Mouse (Mus musculus) small intestine, adult 2 months (tissue): ENCODE measurements at regions not wholly inside any gene's neighbourhood (a gene's known extent, or its start where the extent isn't known, plus 50 kb on each side); places are given as distances from the start of the nearest gene placed in this dataset.

Source experiments
- H3K27ac ChIP-seq: fragments of 200-500 bp; 2 replicates; pipeline ENCODE4 v1.5.1; 2012; ENCODE audit warnings: low read depth, low read length, control low read depth, inconsistent platforms; ENCODE audit not compliant: insufficient read depth
- H3K27me3 ChIP-seq: fragments of 200-500 bp; 2 replicates; pipeline ENCODE4 v1.6.1; 2012; ENCODE audit warnings: mild to moderate bottlenecking, moderate library complexity, low read length, inconsistent platforms; ENCODE audit not compliant: control insufficient read depth, insufficient read depth
- H3K36me3 ChIP-seq: fragments of 200-500 bp; 2 replicates; pipeline ENCODE4 v1.6.1; 2012; ENCODE audit warnings: mild to moderate bottlenecking, low read length, control low read depth, inconsistent platforms; ENCODE audit not compliant: control insufficient read depth, insufficient read depth
- H3K4me1 ChIP-seq: fragments of 200-500 bp; 2 replicates; pipeline ENCODE4 v1.6.1; 2012; ENCODE audit warnings: low read length, inconsistent platforms, mixed read lengths; ENCODE audit not compliant: control insufficient read depth, insufficient read depth, insufficient read length
- H3K4me3 ChIP-seq: fragments of 200-500 bp; 2 replicates; pipeline ENCODE4 v1.5.1; 2012; ENCODE audit warnings: low read depth, mild to moderate bottlenecking, control low read depth, inconsistent platforms, low read length, moderate library complexity
- CTCF ChIP-seq: fragments of 200-500 bp; IDR thresholded peaks from 2 replicates; pipeline ENCODE4 v1.5.1; 2012; ENCODE audit warnings: low read depth, mild to moderate bottlenecking, control low read depth, inconsistent platforms, low read length, moderate library complexity, mixed read lengths; ENCODE audit not compliant: insufficient replicate concordance, insufficient read length; ENCODE audit errors: extremely low read depth
- POLR2A ChIP-seq: fragments of 200-500 bp; IDR thresholded peaks from 2 replicates; pipeline ENCODE4 v1.6.1; 2012; ENCODE audit warnings: low read depth, mild to moderate bottlenecking, control low read depth, inconsistent platforms, low read length, moderate library complexity
- WGBS: fragments of 180-500 bp; shearing (Covaris S2); methylation state at CpG from one replicate; pipeline ENCODE4 v1.1.7; 2018; 5-methylcytosine and 5-hydroxymethylcytosine counted together

GRCm38 (mm10) chr16:55435139-55435968 lies 137.6 kb upstream of the Zpld1 start:
- no peak overlapping the region for H3K4me3 ChIP-seq
- no peaks in the 10 kb centered on the region for H3K27me3 ChIP-seq
- no peaks in the 10 kb centered on the region for H3K36me3 ChIP-seq
- no peaks in the 10 kb centered on the region for H3K4me1 ChIP-seq
- WGBS: 50% methylated on average over 4 of the region's 4 CpGs
- TF ChIP-seq CTCF: no peak
- TF ChIP-seq POLR2A: no peak
- no peak overlapping the region for H3K27ac ChIP-seq

DNA sequence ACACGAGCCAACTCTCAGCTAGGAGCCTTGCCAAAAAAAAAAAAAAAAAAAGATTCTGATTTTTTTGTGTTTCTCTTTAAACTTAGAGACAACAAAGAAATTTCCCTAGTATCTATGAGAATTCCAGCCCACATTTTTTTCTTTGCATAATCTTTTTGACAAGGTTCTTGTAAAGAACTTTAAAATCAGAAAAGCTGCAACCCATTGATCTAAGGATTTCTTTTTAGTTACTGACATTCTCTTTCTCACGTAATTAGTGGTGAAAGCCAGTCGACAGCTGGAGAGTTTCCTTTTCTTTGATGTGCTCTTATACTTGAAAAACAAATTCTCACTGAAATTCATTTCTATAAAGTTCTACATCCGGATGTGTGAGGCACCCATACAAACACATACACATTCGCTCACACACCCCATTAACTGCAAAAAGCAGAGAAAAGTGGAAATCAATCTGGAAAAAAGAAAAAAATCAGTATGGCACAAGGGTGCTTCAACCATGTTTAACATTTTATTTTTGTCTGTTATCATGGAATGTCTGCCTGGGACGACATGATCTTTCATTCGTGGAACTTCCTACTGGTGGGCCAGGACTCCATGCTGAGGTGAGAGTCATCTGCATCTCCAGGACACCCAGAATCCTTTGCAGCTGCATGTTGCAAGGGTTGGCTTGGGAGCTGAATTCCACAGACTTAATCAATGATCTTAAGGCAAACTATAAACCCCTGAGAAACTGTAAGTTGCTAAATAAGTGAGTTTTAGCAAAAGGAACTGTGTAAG lies 124.0 kb upstream of the Zpld1 start:
- no peak for TF ChIP-seq CTCF
- no peak for TF ChIP-seq POLR2A
- Histone ChIP-seq H3K27me3 (no peaks in the 10 kb centered on the region), H3K4me1 (no peaks in the 10 kb centered on the region), H3K4me3 (no peak overlapping the region), H3K27ac (no peak overlapping the region), H3K36me3 (no peaks in the 10 kb centered on the region)
- WGBS: 52% methylated on average over 7 of the region's 7 CpGs

- WGBS: 80% methylated on average over 4 of the region's 4 CpGs
- H3K4me3 ChIP-seq: no peak overlapping the region
- H3K36me3 ChIP-seq: no peaks in the 10 kb centered on the region
- no peak overlapping the region for H3K27ac ChIP-seq
- TF ChIP-seq POLR2A: no peak
- TF ChIP-seq CTCF: no peak
- H3K4me1 ChIP-seq: no peaks in the 10 kb centered on the region
- H3K27me3 ChIP-seq: no peaks in the 10 kb centered on the region
Measured at GRCm38 (mm10) chr16:55420876-55421568, 123.2 kb upstream of the Zpld1 start.

DNA sequence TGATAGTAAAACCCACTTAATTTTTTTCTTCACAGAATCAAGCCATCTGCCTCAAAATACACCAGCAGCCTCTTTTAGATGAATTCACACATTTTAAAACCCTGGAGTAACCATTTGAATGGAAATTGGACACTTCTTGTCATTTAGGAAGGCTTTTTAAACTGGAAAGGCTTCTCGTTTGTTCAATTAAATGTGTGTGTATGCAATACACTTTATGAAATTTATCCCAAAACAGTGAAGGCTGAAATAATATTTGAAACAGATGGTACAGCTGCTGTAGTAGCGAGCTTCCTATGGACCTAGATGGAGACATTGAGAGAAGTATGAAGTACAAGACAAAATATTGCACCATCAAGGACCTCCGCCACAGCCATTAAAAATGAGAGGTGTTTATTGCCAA lies 121.1 kb upstream of the Zpld1 start:
- TF ChIP-seq POLR2A: no peak
- TF ChIP-seq CTCF: no peak
- H3K27me3 ChIP-seq: no peaks in the 10 kb centered on the region
- H3K4me3 ChIP-seq: no peak overlapping the region
- H3K27ac ChIP-seq: no peak overlapping the region
- no peaks in the 10 kb centered on the region for H3K36me3 ChIP-seq
- H3K4me1 ChIP-seq: no peaks in the 10 kb centered on the region
- 85% methylated on average over 3 of the region's 3 CpGs for WGBS

GRCm38 (mm10) chr16:55400818-55401217 lies 103.0 kb upstream of the Zpld1 start:
- no peak overlapping the region for H3K27ac ChIP-seq
- no peaks in the 10 kb centered on the region for H3K4me1 ChIP-seq
- TF ChIP-seq CTCF: no peak
- no peak for TF ChIP-seq POLR2A
- H3K4me3 ChIP-seq: no peak overlapping the region
- H3K36me3 ChIP-seq: no peaks in the 10 kb centered on the region
- no peaks in the 10 kb centered on the region for H3K27me3 ChIP-seq

DNA sequence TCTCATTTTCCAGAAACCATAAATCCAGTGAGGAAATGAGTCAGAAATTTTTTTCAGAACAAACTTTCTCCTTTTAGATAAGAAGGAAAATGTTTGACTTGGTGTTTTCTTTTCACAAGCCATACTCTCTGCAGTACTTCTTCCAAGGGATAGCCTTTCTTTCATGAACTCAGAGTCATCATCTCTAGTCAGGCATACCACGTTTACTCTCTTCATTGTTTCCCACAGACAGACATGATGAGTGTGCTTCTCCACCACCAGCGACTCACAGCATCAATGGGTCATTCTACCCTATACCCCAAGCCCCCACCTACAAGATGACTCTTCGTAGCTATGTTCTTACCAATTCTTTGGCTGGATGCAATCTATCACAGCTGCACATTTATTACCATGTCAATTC lies 97.1 kb upstream of the Zpld1 start:
- no peak for TF ChIP-seq POLR2A
- no peak for TF ChIP-seq CTCF
- Histone ChIP-seq H3K27me3 (no peaks in the 10 kb centered on the region), H3K4me1 (no peaks in the 10 kb centered on the region), H3K36me3 (no peaks in the 10 kb centered on the region), H3K27ac (no peak overlapping the region), H3K4me3 (no peak overlapping the region)
- 67% methylated on average over 3 of the region's 3 CpGs for WGBS

DNA sequence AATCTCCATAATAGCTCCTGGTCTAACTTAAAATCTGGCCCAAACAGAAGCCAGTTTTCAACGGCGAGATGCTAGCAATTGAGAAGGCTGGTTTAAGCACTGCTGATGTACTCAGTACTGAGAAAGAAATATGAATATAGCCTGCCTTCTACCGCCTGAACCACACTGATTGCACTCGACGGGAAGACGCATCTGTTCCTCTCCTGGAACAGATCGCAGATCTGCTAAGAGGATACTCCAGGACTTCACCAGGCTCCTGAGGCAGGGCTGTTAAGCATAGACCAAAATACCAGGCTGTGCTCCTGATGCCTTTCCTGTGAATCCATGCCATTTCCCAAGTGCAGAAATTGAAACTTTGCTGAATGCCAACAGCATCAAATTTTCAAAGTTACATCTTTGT lies 92.6 kb upstream of the Zpld1 start:
- H3K4me3 ChIP-seq: no peak overlapping the region
- TF ChIP-seq CTCF: no peak
- no peak for TF ChIP-seq POLR2A
- no peaks in the 10 kb centered on the region for H3K36me3 ChIP-seq

More for the DNA sequence above, 92.6 kb upstream of the Zpld1 start:
- Histone ChIP-seq H3K4me1 (no peaks in the 10 kb centered on the region), H3K27ac (no peak overlapping the region), H3K27me3 (no peaks in the 10 kb centered on the region)
- WGBS: 82% methylated on average over 7 of the region's 7 CpGs
